Mouse (Mus musculus) neural tube, embryonic 13.5 days (tissue): ENCODE results near the gene Slc7a11. TPM values are rescaled to one million over a fixed set of nuclear protein-coding genes. Genes with fewer than 3 reads are reported as not detected.

Experiments used
- ATAC-seq: fragments of 200-750 bp; cut with Nextera tagmentation; 2 replicates; pipeline ENCODE4 v1.8.0; 2017; ENCODE audit warnings: low read depth, mild to moderate bottlenecking, moderate TSS enrichment, moderate library complexity
- H3K27ac ChIP-seq: fragments of 300-500 bp; sonication (generic); replicated peaks from 2 replicates; pipeline ENCODE4 v1.5.1; 2015; ENCODE audit warnings: moderate library complexity, mild to moderate bottlenecking, inconsistent platforms
- H3K27me3 ChIP-seq: fragments of 300-500 bp; sonication (generic); 2 replicates; pipeline ENCODE4 v1.6.1; 2015; ENCODE audit warnings: mild to moderate bottlenecking, inconsistent platforms
- H3K36me3 ChIP-seq: fragments of 300-500 bp; sonication (generic); 2 replicates; pipeline ENCODE4 v1.6.1; 2015; ENCODE audit warnings: mild to moderate bottlenecking, inconsistent platforms
- H3K4me1 ChIP-seq: fragments of 300-500 bp; sonication (generic); replicated peaks from 2 replicates; pipeline ENCODE4 v1.6.1; 2015; ENCODE audit warnings: inconsistent platforms
- H3K4me2 ChIP-seq: fragments of 300-500 bp; sonication (generic); 2 replicates; pipeline ENCODE4 v1.6.1; 2015; ENCODE audit warnings: inconsistent platforms, mild to moderate bottlenecking, moderate library complexity
- H3K4me3 ChIP-seq: fragments of 300-500 bp; sonication (generic); 2 replicates; pipeline ENCODE4 v1.5.1; 2015; ENCODE audit warnings: mild to moderate bottlenecking, inconsistent platforms
- H3K9ac ChIP-seq: fragments of 300-500 bp; sonication (generic); 2 replicates; pipeline ENCODE4 v1.6.1; 2015; ENCODE audit warnings: moderate library complexity, mild to moderate bottlenecking, inconsistent platforms
- H3K9me3 ChIP-seq: fragments of 300-500 bp; sonication (generic); 2 replicates; pipeline ENCODE4 v1.6.1; 2016; ENCODE audit warnings: inconsistent platforms
- WGBS: fragments of 180-500 bp; shearing (Covaris S2); methylation state at CpG from one replicate; pipeline ENCODE4 v1.1.7; 2015; 5-methylcytosine and 5-hydroxymethylcytosine counted together
- polyA plus RNA-seq: library from polyadenylated mRNA; unstranded; fragments of >200 nt; fragmentation: Nextera tagmentation; extraction: Ambion mirVana; gene quantifications from 2 replicates; pipeline ENCODE4 v1.2.1, GENCODE M21; 2015

Slc7a11 gene
- polyA plus RNA-seq, 1 experiment from 2014 or later, result 3.6 TPM

DNA sequence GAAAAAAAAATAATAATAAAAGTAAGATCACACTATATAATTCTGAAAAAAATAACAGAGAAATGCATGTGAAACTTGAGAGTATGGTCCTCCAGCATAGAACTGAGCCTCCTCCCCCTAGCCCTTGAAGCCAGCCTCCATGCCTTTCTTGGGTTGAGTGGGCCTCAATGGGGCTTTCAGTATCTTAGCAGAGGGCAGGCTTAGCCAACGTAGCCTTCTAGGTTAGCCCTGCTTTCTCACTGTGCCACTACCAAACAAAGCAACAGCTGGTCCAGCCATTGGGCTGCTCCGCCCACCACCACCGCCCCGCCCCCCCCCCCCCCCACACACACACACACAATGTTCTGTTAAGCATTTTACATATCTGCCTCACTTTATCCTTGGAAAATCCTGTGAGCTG lies 56.1 kb downstream of the Slc7a11 start:
- Histone ChIP-seq H3K9ac (no peak overlapping the region), H3K36me3 (no peaks in the 10 kb centered on the region), H3K4me2 (no peak overlapping the region), H3K4me3 (no peak overlapping the region), H3K9me3 (0 out of 2 replicates have a peak, but pooled peaks cover 6% of the 10 kb centered on the region), H3K27me3 (no peaks in the 10 kb centered on the region), H3K4me1 (peaks cover 15% of the 10 kb centered on the region), H3K27ac (no peak overlapping the region)
- WGBS, result 52% methylated on average over 4 of the region's 4 CpGs
- ATAC-seq, result no peak

DNA sequence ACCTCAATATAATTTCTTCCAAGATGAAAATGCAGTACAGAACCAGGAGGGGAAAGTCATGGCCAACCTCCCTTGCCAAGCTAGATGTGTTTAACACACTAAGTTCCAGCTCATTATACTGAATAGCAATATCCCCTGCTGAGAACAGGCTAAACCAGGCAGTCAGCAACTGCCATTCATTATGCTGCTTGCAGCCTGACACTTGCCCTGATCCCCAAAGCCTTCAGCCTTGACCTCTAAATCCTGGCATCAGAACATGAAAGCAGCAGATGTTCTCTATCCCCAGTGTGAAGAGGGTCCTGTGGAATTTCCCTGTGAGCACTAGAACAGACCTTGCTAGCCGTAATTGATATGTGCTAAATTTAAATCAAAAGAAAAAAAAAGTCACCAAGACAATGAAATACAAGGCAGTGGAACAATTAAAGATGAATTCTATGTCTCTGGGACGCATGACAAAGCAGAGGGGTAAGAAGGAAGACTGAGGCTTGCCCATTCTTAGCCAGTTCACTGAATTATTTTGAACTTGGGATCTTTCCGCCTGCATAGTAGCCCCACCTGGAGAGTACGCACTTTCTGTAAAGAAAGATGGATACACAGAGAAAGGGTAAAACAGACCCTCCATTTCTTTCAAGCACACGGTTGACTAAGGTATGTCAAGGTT lies 56.7 kb downstream of the Slc7a11 start:
- no peak overlapping the region for H3K4me2 ChIP-seq
- H3K4me3 ChIP-seq, result no peak overlapping the region
- no peak; the same call in 1 of the 2 replicates for ATAC-seq
- no peak overlapping the region for H3K27ac ChIP-seq
- no peaks in the 10 kb centered on the region for H3K36me3 ChIP-seq
- no peaks in the 10 kb centered on the region for H3K27me3 ChIP-seq
- 63% methylated on average over 5 of the region's 5 CpGs for WGBS
- no peak overlapping the region for H3K9ac ChIP-seq
- H3K9me3 ChIP-seq, result 0 out of 2 replicates have a peak, but pooled peaks cover 6% of the 10 kb centered on the region
- peaks cover 19% of the 10 kb centered on the region for H3K4me1 ChIP-seq

DNA sequence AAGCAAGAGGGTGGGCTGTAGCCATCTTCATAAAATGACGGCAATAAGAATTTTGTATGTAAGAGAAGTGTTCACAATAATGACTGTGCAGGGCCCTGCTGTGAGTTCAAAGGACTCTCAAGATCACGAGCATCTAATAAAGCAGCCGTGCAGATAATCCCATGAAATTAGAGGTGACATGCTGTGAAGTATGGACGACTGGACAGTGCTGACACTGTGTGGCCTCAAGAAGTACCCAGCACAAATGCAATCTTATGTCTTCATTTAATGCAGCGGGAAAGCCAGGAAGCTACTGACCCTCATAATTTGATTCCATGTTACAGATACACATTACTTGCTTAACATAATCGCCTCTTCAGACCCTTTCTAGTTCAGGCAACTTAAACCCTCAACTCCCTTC lies 57.3 kb downstream of the Slc7a11 start:
- 45% methylated on average over 6 of the region's 6 CpGs for WGBS
- no peak for ATAC-seq
- Histone ChIP-seq H3K9me3 (0 out of 2 replicates have a peak, but pooled peaks cover 6% of the 10 kb centered on the region), H3K4me1 (peaks cover 19% of the 10 kb centered on the region), H3K36me3 (no peaks in the 10 kb centered on the region), H3K27ac (no peak overlapping the region), H3K27me3 (no peaks in the 10 kb centered on the region), H3K4me2 (no peak overlapping the region), H3K9ac (no peak overlapping the region), H3K4me3 (no peak overlapping the region)

DNA sequence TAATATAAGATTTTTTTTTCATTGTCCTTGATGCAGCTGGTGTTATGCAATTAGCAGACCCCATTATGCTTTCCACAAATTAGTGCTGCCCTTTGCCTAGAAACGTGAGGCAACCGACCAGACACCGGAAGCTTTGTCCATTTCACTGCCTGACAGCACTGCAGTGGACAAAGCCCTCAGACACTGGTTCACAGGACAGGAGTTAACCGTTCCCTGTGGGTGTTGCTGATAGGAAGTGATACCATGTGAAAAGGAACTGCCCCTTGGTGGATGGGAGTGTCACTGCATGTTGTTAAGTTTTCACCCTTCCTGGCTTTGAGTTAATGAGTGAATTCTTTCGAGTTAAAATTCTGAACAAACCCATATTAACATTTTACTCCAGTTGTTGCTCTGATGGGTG lies 60.7 kb downstream of the Slc7a11 start:
- WGBS, result 35% methylated on average over 5 of the region's 5 CpGs
- peak overlapping the region; percentile 52 for H3K4me2 ChIP-seq
- H3K9ac ChIP-seq, result no peak overlapping the region
- H3K36me3 ChIP-seq, result no peaks in the 10 kb centered on the region
- peaks cover 19% of the 10 kb centered on the region for H3K4me1 ChIP-seq
- no peaks in the 10 kb centered on the region for H3K27me3 ChIP-seq
- H3K9me3 ChIP-seq, result no peaks in the 10 kb centered on the region
- H3K4me3 ChIP-seq, result no peak overlapping the region
- no peak for ATAC-seq
- H3K27ac ChIP-seq, result no peak overlapping the region

DNA sequence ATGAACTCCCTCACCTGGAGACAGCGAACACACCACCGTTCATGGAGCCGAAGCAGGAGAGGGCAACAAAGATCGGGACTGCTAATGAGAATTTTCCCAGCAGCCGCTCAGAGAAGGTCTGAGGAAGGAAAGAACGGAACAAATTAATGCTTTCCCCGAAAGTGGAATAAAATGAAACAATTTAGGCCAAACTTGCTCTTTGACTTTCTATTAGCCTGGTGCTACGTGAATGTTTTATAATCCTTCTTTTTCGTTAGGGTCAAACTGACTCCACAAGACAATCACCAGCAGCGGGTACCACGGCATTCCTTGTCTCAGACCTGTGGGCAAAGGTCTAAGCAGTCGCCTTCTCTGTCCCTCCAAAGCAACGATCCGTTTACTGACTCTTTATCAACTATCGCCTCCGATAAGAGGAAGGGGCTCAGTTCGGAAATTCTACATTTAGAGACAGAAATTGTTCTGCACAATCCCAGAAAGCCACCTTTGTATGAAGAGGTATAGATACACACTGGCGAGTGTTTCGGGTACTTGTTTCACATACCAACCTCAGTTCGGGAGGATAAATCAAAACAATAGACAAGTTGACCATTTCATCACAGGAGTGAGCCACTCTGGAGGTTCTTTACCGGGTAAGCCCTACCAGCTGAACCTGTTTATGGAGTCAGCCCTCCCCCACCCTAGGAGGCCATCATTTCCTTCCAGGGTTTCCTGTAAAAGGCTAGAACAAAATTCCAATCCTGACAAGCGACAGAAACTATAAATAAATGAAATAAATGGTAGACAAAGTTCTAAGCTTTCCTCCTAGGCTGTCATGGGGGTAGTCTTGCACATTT lies 61.3 kb downstream of the Slc7a11 start:
- Histone ChIP-seq H3K27me3 (no peaks in the 10 kb centered on the region), H3K4me2 (peak overlapping the region; percentile 52), H3K4me1 (peaks cover 19% of the 10 kb centered on the region), H3K36me3 (no peaks in the 10 kb centered on the region), H3K4me3 (peak overlapping the region; percentile 34), H3K9ac (peak overlapping the region; percentile 46), H3K27ac (no peak overlapping the region), H3K9me3 (no peaks in the 10 kb centered on the region)
- ATAC-seq, result peak; percentile 65
- 43% methylated on average over 22 of the region's 22 CpGs for WGBS

DNA sequence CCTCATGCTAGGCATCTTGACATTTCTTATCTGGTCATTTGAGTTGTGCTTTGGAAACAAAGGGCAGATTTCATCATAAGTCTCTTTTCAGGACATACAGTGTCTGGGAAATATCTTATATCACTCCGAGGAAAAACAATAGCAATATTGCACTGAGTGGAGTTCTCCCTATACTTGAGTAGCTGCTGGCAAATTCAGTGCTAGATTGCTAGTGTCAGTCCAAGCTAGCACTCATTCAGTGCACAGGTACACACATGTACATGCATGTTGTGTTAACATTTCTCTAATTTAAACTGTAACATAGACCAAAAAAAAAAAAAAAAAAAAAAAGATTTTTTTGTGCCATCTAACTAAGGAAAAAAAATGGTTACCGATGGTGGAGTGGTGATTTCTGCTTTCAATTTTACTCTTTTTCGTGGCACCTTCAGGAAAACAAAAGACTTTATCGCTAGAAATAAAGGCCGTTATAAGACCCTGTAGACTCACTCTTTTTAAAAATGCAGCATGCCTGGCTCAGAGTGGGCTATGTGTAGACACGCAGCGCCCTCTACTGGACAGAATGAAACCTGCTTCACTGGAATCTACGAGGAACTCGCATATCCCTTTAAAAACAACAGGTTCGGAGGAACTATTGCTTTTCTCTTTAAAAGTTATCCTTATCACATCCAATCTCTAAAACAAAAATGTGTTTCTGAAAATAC lies 62.1 kb downstream of the Slc7a11 start:
- Histone ChIP-seq H3K4me3 (peak overlapping the region; percentile 34), H3K4me1 (peaks cover 13% of the 10 kb centered on the region), H3K9me3 (no peaks in the 10 kb centered on the region), H3K9ac (peak overlapping the region; percentile 46; the same call in 1 of the 2 replicates), H3K36me3 (no peaks in the 10 kb centered on the region), H3K27me3 (no peaks in the 10 kb centered on the region), H3K27ac (no peak overlapping the region; the same call in 1 of the 2 replicates), H3K4me2 (peak overlapping the region; percentile 52)
- ATAC-seq, result peak; percentile 88
- WGBS, result 19% methylated on average over 10 of the region's 10 CpGs

DNA sequence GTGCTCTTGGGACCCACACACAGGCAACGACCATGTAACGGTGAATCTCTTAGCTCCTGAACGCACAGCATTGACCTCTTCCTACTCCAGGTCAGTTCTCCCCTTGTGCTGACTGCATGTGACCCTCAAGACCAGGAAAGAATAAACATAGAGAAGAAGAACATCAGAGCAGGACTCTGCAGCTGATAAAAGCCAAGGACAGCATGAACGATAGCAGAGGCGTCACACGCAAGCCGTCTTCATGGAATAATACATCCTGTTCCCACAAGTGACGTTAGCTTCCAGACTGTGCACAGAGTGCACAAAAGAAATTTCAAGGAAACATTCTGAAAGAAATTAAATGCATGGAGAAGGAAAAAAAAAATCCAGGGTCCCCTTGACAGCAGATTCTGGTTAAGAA lies 63.5 kb downstream of the Slc7a11 start:
- H3K36me3 ChIP-seq, result no peaks in the 10 kb centered on the region
- H3K4me2 ChIP-seq, result no peak overlapping the region
- peaks cover 9% of the 10 kb centered on the region; the same call in 1 of the 2 replicates for H3K4me1 ChIP-seq
- ATAC-seq, result no peak
- 68% methylated on average over 8 of the region's 8 CpGs for WGBS
- no peak overlapping the region for H3K27ac ChIP-seq
- no peaks in the 10 kb centered on the region for H3K27me3 ChIP-seq
- H3K9ac ChIP-seq, result no peak overlapping the region
- no peaks in the 10 kb centered on the region for H3K9me3 ChIP-seq
- H3K4me3 ChIP-seq, result no peak overlapping the region

DNA sequence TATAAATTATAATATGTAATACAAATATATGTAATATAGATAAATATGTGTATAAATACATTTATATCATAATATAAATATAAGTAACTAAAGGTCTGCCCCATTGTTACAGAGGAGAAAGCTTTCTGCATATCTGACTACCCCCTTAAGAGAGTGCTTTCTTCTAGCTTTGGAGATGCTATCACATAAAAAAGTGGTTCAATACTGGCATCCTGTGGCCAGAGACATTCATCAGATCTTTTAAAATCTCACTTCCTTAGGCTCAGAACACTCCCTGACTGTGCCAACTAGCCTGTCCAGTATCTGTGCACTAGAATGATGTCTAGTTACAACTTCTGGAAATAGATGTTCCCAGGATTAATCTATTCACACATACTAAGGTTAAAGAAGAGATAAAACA lies 67.9 kb downstream of the Slc7a11 start:
- Histone ChIP-seq H3K36me3 (no peaks in the 10 kb centered on the region), H3K4me3 (no peak overlapping the region), H3K27ac (no peak overlapping the region), H3K4me2 (no peak overlapping the region), H3K4me1 (no peaks in the 10 kb centered on the region), H3K9me3 (no peaks in the 10 kb centered on the region), H3K27me3 (no peaks in the 10 kb centered on the region), H3K9ac (no peak overlapping the region)
- no peak for ATAC-seq

DNA sequence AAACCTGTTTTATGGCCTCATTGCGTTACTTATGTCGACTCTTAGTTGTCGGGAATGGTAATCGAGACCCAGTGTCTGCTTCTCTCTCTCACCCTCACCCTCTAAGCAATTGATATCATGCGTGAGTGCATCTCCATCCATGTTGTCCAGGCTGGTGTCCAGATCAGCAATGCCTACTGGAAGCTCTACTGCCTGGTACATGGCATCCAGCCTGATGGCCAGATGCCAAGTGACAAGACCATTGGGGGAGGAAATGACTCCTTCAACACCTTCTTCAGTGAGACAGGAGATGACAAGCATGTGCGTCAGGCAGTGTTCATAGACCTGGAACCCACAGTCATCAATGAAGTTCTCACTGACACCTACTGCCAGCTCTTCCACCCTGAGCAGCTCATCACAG lies 73.6 kb downstream of the Slc7a11 start:
- Histone ChIP-seq H3K4me1 (no peaks in the 10 kb centered on the region), H3K4me3 (no peak overlapping the region), H3K9me3 (no peaks in the 10 kb centered on the region), H3K27ac (no peak overlapping the region), H3K36me3 (no peaks in the 10 kb centered on the region), H3K27me3 (no peaks in the 10 kb centered on the region), H3K4me2 (no peak overlapping the region), H3K9ac (no peak overlapping the region)
- no peak for ATAC-seq
- 95% methylated on average over 6 of the region's 6 CpGs for WGBS

DNA sequence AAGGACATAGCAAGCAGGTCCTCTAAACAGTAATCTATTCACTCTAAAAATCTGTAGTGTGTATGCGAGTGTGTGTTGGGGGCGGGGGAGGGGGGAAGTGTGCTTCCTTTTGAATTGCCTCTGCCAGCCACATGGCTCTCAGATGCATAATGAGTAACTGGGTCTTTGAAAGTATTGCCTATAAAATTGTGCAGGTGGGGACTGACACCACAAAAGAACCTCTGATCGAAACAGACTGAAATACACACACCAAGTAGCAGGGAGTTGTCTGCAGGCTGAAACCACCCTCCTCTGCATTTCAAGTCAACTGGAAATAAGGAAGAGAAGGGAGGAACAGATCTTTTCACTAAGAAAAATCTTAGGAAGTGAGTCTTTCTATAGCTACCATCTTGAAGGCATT lies 76.2 kb downstream of the Slc7a11 start:
- Histone ChIP-seq H3K4me2 (no peak overlapping the region), H3K4me3 (no peak overlapping the region), H3K36me3 (no peaks in the 10 kb centered on the region), H3K4me1 (no peaks in the 10 kb centered on the region), H3K27me3 (no peaks in the 10 kb centered on the region), H3K27ac (no peak overlapping the region), H3K9me3 (no peaks in the 10 kb centered on the region), H3K9ac (no peak overlapping the region)
- ATAC-seq, result no peak
- 35% methylated on average over 3 of the region's 3 CpGs for WGBS

DNA sequence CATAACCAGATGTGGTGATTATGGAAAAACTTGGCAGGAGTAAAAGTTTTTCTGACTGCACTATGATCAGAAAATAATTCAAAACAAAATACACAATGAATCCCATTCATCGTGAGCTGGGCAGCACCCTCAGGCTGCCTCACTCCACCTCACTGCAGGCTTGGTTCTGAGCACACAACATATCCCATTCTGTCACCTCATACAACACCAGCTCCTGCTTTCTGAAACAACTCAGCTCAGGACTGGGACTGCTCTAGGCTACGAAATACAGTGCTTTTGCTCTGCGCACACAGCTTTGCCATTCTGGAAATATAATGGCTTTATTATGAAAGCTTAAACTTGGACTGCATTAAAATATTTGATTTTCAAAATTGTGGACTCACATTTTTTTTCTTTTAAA lies 79.8 kb downstream of the Slc7a11 start:
- no peak overlapping the region for H3K27ac ChIP-seq
- H3K27me3 ChIP-seq, result no peaks in the 10 kb centered on the region
- H3K4me1 ChIP-seq, result no peaks in the 10 kb centered on the region
- ATAC-seq, result no peak
- no peaks in the 10 kb centered on the region for H3K9me3 ChIP-seq
- no peaks in the 10 kb centered on the region for H3K36me3 ChIP-seq
- H3K4me3 ChIP-seq, result no peak overlapping the region
- H3K9ac ChIP-seq, result no peak overlapping the region
- no peak overlapping the region for H3K4me2 ChIP-seq
- 78% methylated on average over 3 of the region's 3 CpGs for WGBS

DNA sequence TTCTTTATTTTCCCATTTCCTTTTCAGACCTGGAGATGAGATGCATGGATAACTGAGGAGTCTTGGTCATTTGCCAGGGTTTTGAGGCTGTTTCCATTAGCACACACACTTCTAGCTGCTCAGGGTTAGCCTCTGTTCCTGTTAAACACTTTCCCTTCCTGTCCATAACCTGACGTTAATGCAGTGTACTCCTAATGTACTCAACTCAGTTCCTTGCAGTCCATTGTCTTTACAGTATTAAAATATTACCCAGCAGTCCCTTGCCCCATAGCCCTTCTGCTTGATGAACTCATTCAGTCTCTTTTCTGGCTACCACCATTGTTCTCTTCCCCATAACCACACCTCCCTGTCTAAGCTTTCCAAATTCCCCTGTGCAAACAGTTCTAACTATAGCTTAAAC lies 96.3 kb downstream of the Slc7a11 start:
- H3K27ac ChIP-seq, result no peak overlapping the region
- no peaks in the 10 kb centered on the region for H3K4me1 ChIP-seq
- H3K4me3 ChIP-seq, result no peak overlapping the region
- H3K36me3 ChIP-seq, result no peaks in the 10 kb centered on the region
- no peak for ATAC-seq
- H3K9me3 ChIP-seq, result no peaks in the 10 kb centered on the region
- 85% methylated on average over 1 of the region's 1 CpGs for WGBS
- H3K9ac ChIP-seq, result no peak overlapping the region
- H3K27me3 ChIP-seq, result no peaks in the 10 kb centered on the region
- H3K4me2 ChIP-seq, result no peak overlapping the region
